Mouse (Mus musculus): ENCODE results near the gene Krtap31-1. TPM values are rescaled to one million over a fixed set of nuclear protein-coding genes. Genes with fewer than 3 reads are reported as not detected.

Krtap31-1 gene
- polyA plus RNA-seq, 1 experiment from 2014 or later: not detected

Other genes with a start within 250 kb of the Krtap31-1 start
- not detected in 2 replicates for gene Gm11563, start 249.0 kb upstream of the Krtap31-1 start, polyA plus RNA-seq (2015; fragmentation: Nextera tagmentation; extraction: Ambion mirVana)
- not detected in 2 replicates for gene Krtap4-6, start 242.0 kb upstream of the Krtap31-1 start, polyA plus RNA-seq (2015; fragmentation: Nextera tagmentation; extraction: Ambion mirVana)
- not detected in 2 replicates for gene Gm14190, start 217.2 kb upstream of the Krtap31-1 start, polyA plus RNA-seq (2015; fragmentation: Nextera tagmentation; extraction: Ambion mirVana)
- gene Gm14180, start 173.6 kb upstream of the Krtap31-1 start, polyA plus RNA-seq (2015; fragmentation: Nextera tagmentation; extraction: Ambion mirVana): not detected in 2 replicates
- not detected in 2 replicates for gene Gm11595, start 135.0 kb upstream of the Krtap31-1 start, polyA plus RNA-seq (2015; fragmentation: Nextera tagmentation; extraction: Ambion mirVana)
- gene Krtap4-8, start 127.2 kb upstream of the Krtap31-1 start, polyA plus RNA-seq (2015; fragmentation: Nextera tagmentation; extraction: Ambion mirVana): not detected in 2 replicates
- not detected in 2 replicates for gene Krtap4-9, start 122.7 kb upstream of the Krtap31-1 start, polyA plus RNA-seq (2015; fragmentation: Nextera tagmentation; extraction: Ambion mirVana)
- not detected in 2 replicates for gene Gm11596, start 114.5 kb upstream of the Krtap31-1 start, polyA plus RNA-seq (2015; fragmentation: Nextera tagmentation; extraction: Ambion mirVana)
- gene Gm11569, start 109.0 kb upstream of the Krtap31-1 start, polyA plus RNA-seq (2015; fragmentation: Nextera tagmentation; extraction: Ambion mirVana): not detected in 2 replicates
- gene Gm11554, start 103.5 kb upstream of the Krtap31-1 start, polyA plus RNA-seq (2015; fragmentation: Nextera tagmentation; extraction: Ambion mirVana): not detected in 2 replicates
- not detected in 2 replicates for gene Krtap4-13, start 98.0 kb upstream of the Krtap31-1 start, polyA plus RNA-seq (2015; fragmentation: Nextera tagmentation; extraction: Ambion mirVana)
- not detected in 2 replicates for gene Gm11564, start 92.3 kb upstream of the Krtap31-1 start, polyA plus RNA-seq (2015; fragmentation: Nextera tagmentation; extraction: Ambion mirVana)
- gene 2300003K06Rik, start 69.9 kb upstream of the Krtap31-1 start, polyA plus RNA-seq (2015; fragmentation: Nextera tagmentation; extraction: Ambion mirVana): not detected in 2 replicates
- gene Krtap4-16, start 56.3 kb upstream of the Krtap31-1 start, polyA plus RNA-seq (2015; fragmentation: Nextera tagmentation; extraction: Ambion mirVana): not detected in 2 replicates
- not detected in 2 replicates for gene Gm11568, start 50.0 kb upstream of the Krtap31-1 start, polyA plus RNA-seq (2015; fragmentation: Nextera tagmentation; extraction: Ambion mirVana)
- not detected in 2 replicates for gene Gm11559, start 43.4 kb upstream of the Krtap31-1 start, polyA plus RNA-seq (2015; fragmentation: Nextera tagmentation; extraction: Ambion mirVana)
- gene Krtap9-1, start 34.5 kb upstream of the Krtap31-1 start, polyA plus RNA-seq (2015; fragmentation: Nextera tagmentation; extraction: Ambion mirVana): not detected in 2 replicates
- not detected in 2 replicates for gene Gm11567, start 28.7 kb upstream of the Krtap31-1 start, polyA plus RNA-seq (2015; fragmentation: Nextera tagmentation; extraction: Ambion mirVana)
- not detected in 2 replicates for gene Gm11565, start 6.8 kb downstream of the Krtap31-1 start, polyA plus RNA-seq (2015; fragmentation: Nextera tagmentation; extraction: Ambion mirVana)
- gene Krtap31-2, start 28.4 kb downstream of the Krtap31-1 start, polyA plus RNA-seq (2015; fragmentation: Nextera tagmentation; extraction: Ambion mirVana): not detected in 2 replicates
- not detected in 2 replicates for gene Krtap9-5, start 40.6 kb downstream of the Krtap31-1 start, polyA plus RNA-seq (2015; fragmentation: Nextera tagmentation; extraction: Ambion mirVana)
- gene Krtap29-1, start 71.1 kb downstream of the Krtap31-1 start, polyA plus RNA-seq (2015; fragmentation: Nextera tagmentation; extraction: Ambion mirVana): not detected in 2 replicates
- gene Krtap16-1, start 78.7 kb downstream of the Krtap31-1 start, polyA plus RNA-seq (2015; fragmentation: Nextera tagmentation; extraction: Ambion mirVana): not detected in 2 replicates
- not detected in 2 replicates for gene Krtap17-1, start 86.1 kb downstream of the Krtap31-1 start, polyA plus RNA-seq (2015; fragmentation: Nextera tagmentation; extraction: Ambion mirVana)
- not detected in 2 replicates for gene Krt33a, start 108.3 kb downstream of the Krtap31-1 start, polyA plus RNA-seq (2015; fragmentation: Nextera tagmentation; extraction: Ambion mirVana)
- not detected in 2 replicates for gene Krt33b, start 121.9 kb downstream of the Krtap31-1 start, polyA plus RNA-seq (2015; fragmentation: Nextera tagmentation; extraction: Ambion mirVana)
- gene Krt34, start 133.6 kb downstream of the Krtap31-1 start, polyA plus RNA-seq (2015; fragmentation: Nextera tagmentation; extraction: Ambion mirVana): not detected in 2 replicates
- gene Krt31, start 142.6 kb downstream of the Krtap31-1 start, polyA plus RNA-seq (2015; fragmentation: Nextera tagmentation; extraction: Ambion mirVana): not detected in 2 replicates
- not detected in 2 replicates for gene Krt32, start 180.3 kb downstream of the Krtap31-1 start, polyA plus RNA-seq (2015; fragmentation: Nextera tagmentation; extraction: Ambion mirVana)
- not detected in 2 replicates for gene Krt35, start 188.3 kb downstream of the Krtap31-1 start, polyA plus RNA-seq (2015; fragmentation: Nextera tagmentation; extraction: Ambion mirVana)
- gene Krt36, start 197.7 kb downstream of the Krtap31-1 start, polyA plus RNA-seq (2015; fragmentation: Nextera tagmentation; extraction: Ambion mirVana): not detected in 2 replicates
- gene Krt13, start 213.6 kb downstream of the Krtap31-1 start, polyA plus RNA-seq (2015; fragmentation: Nextera tagmentation; extraction: Ambion mirVana): not detected in 2 replicates
- 2.2 TPM in 1 of 2 replicates, not detected in the other for gene Krt15, start 228.0 kb downstream of the Krtap31-1 start, polyA plus RNA-seq (2015; fragmentation: Nextera tagmentation; extraction: Ambion mirVana)
- gene Krt19, start 240.7 kb downstream of the Krtap31-1 start, polyA plus RNA-seq (2015; fragmentation: Nextera tagmentation; extraction: Ambion mirVana): 0.30 and 2.3 TPM in 2 replicates